Mouse (Mus musculus): ENCODE measurements around the gene Zfp687.
"Not testable (repeated sequence)": the region's sequence is repeated elsewhere in the genome, so short reads cannot be mapped to it uniquely, and the experiment has no call there.

Gene Zfp687

GRCm38 (mm10) chr3:95015337-95015872, at the start of gene Zfp687:
Gene Zfp687, minus strand, starts transcription at chr3:95015448.
- DNase-seq (ENCODE audit: extremely low spot score), result peak; percentile 100

GRCm38 (mm10) chr3:95063741-95064140, 48.5 kb upstream of the Zfp687 start:
- DNase-seq (ENCODE audit: extremely low spot score), result no peak

GRCm38 (mm10) chr3:95058078-95058477, 42.8 kb upstream of the Zfp687 start:
- DNase-seq (ENCODE audit: extremely low spot score), result no peak

GRCm38 (mm10) chr3:95056275-95056674, 41.0 kb upstream of the Zfp687 start:
- DNase-seq (ENCODE audit: extremely low spot score), result no peak

- no peak for DNase-seq (ENCODE audit: extremely low spot score)
Observed at GRCm38 (mm10) chr3:95054481-95055260, 39.4 kb upstream of the Zfp687 start.

- DNase-seq (ENCODE audit: extremely low spot score), result peak; percentile 56
Observed at GRCm38 (mm10) chr3:95053701-95054100, 38.5 kb upstream of the Zfp687 start.

GRCm38 (mm10) chr3:95052959-95053358, 37.7 kb upstream of the Zfp687 start:
- peak; percentile 40 for DNase-seq (ENCODE audit: extremely low spot score)

- no peak for DNase-seq (ENCODE audit: extremely low spot score)
Observed at GRCm38 (mm10) chr3:95047914-95048313, 32.7 kb upstream of the Zfp687 start.

GRCm38 (mm10) chr3:95046462-95047057, 31.3 kb upstream of the Zfp687 start:
- no peak for DNase-seq (ENCODE audit: extremely low spot score)

- no peak for DNase-seq (ENCODE audit: extremely low spot score)
Observed at GRCm38 (mm10) chr3:95043251-95043650, 28.0 kb upstream of the Zfp687 start.

- DNase-seq (ENCODE audit: extremely low spot score), result no peak
Observed at GRCm38 (mm10) chr3:95042838-95043229, 27.6 kb upstream of the Zfp687 start.

GRCm38 (mm10) chr3:95042166-95042837, 27.1 kb upstream of the Zfp687 start, which contains the start of gene Psmd4:
Gene Psmd4, minus strand, starts transcription at chr3:95042614.
- peak; percentile 97 for DNase-seq (ENCODE audit: extremely low spot score)

GRCm38 (mm10) chr3:95041625-95042024, 26.4 kb upstream of the Zfp687 start:
- DNase-seq (ENCODE audit: extremely low spot score), result no peak

GRCm38 (mm10) chr3:95029953-95030352, 14.7 kb upstream of the Zfp687 start:
- no peak for DNase-seq (ENCODE audit: extremely low spot score)

GRCm38 (mm10) chr3:95029291-95029827, 14.1 kb upstream of the Zfp687 start:
- not testable (repeated sequence) for DNase-seq (ENCODE audit: extremely low spot score)

GRCm38 (mm10) chr3:95028603-95029002, 13.4 kb upstream of the Zfp687 start:
- no peak for DNase-seq (ENCODE audit: extremely low spot score)

- DNase-seq (ENCODE audit: extremely low spot score), result no peak
Observed at GRCm38 (mm10) chr3:95027701-95028100, 12.5 kb upstream of the Zfp687 start.

GRCm38 (mm10) chr3:95027057-95027645, 11.9 kb upstream of the Zfp687 start:
- DNase-seq (ENCODE audit: extremely low spot score), result no peak

GRCm38 (mm10) chr3:95025202-95025601, 10.0 kb upstream of the Zfp687 start:
- DNase-seq (ENCODE audit: extremely low spot score), result no peak

GRCm38 (mm10) chr3:95024551-95024950, 9.3 kb upstream of the Zfp687 start:
- no peak for DNase-seq (ENCODE audit: extremely low spot score)

GRCm38 (mm10) chr3:95020956-95021355, 5.7 kb upstream of the Zfp687 start:
- not testable (repeated sequence) for DNase-seq (ENCODE audit: extremely low spot score)

- no peak for DNase-seq (ENCODE audit: extremely low spot score)
Observed at GRCm38 (mm10) chr3:95018741-95019140, 3.5 kb upstream of the Zfp687 start.

Measured in embryo, embryonic 9.5 days (tissue).